Comparison of ENCODE assay signal across 29 mouse cellular contexts in the genomic region with DNA sequence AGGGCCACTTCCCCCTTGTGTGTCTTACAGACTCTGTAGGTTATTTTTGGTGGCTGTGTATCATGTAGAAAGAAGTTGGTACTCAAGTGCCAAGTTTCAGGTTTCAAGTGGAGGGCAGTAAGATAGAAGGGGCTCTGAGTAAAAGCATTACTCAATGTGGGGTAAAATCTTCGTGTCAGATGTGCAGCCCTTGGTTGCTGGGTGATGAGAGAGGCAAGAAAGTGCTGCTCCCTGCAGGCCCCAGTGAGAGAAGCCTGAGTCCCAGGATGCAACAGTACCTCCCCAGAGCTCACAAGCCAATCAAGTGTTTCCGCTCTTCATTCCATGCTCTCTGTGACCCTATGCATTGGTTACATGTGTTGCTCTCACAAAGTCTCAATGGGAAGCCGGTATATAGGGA. TPM values are rescaled to one million over a fixed set of nuclear protein-coding genes. Genes with fewer than 3 reads are reported as not detected.
"Had no signal": no experiment of that assay in that cellular context is flagged by ENCODE, and none has a peak within 500 bp of the region (broad histone marks: within the 10 kb centered on the region; RNA-seq: fewer than 3 reads in every experiment).

No protein-coding gene starts in this region.

- H3K36me3 ChIP-seq: heart, embryonic 10.5 days; heart, embryonic 12.5 days; hindbrain, embryonic 10.5 days; hindbrain, embryonic 12.5 days; intestine, embryonic 15.5 days; limb, embryonic 10.5 days; limb, embryonic 12.5 days; liver, embryonic 13.5 days had no signal

- H3K4me1 ChIP-seq: heart, embryonic 10.5 days; intestine, embryonic 15.5 days; limb, embryonic 12.5 days; liver, embryonic 13.5 days had no signal

- H3K9ac ChIP-seq: heart, embryonic 12.5 days; hindbrain, embryonic 12.5 days; hindbrain, embryonic 14.5 days; intestine, embryonic 15.5 days; limb, embryonic 12.5 days; liver, embryonic 13.5 days had no signal

- H3K27me3 ChIP-seq: heart, embryonic 12.5 days; hindbrain, embryonic 12.5 days; intestine, embryonic 15.5 days; limb, embryonic 12.5 days; liver, embryonic 13.5 days had no signal

- H3K27ac ChIP-seq: gastrocnemius, adult 2 months; heart, embryonic 10.5 days; hindbrain, embryonic 10.5 days; hindbrain, embryonic 12.5 days; hindbrain, embryonic 14.5 days; hindbrain, postnatal 0 days; intestine, embryonic 15.5 days; layer of hippocampus, adult 2 months; left cerebral cortex, adult 2 months; limb, embryonic 10.5 days; limb, embryonic 12.5 days; liver, embryonic 13.5 days had no signal

- DNase-seq: gastrocnemius, adult 2 months; gastrocnemius, postnatal 10 days; gastrocnemius, postnatal 25 days; heart, adult 18-20 months; heart, postnatal 10 days; heart, postnatal 4 days; kidney, adult 18-20 months; kidney, adult 8-10 months; kidney, postnatal 10 days; kidney, postnatal 25 days; kidney, postnatal 4 days; liver; liver, embryonic 13.5 days had no signal

- ATAC-seq: hindbrain, postnatal 0 days; inflammation-experienced regulatory T-cells, adult 6 months; intestine, embryonic 15.5 days; intestine, postnatal 0 days had no signal

- H3K4me2 ChIP-seq: heart, embryonic 12.5 days; hindbrain, embryonic 12.5 days; hindbrain, embryonic 14.5 days; intestine, embryonic 15.5 days; limb, embryonic 12.5 days; liver, embryonic 11.5 days; liver, embryonic 13.5 days had no signal

- H3K4me3 ChIP-seq: gastrocnemius, adult 2 months; heart, embryonic 10.5 days; heart, embryonic 12.5 days; hindbrain, embryonic 10.5 days; hindbrain, embryonic 12.5 days; intestine, embryonic 15.5 days; layer of hippocampus, adult 2 months; left cerebral cortex, adult 2 months; limb, embryonic 10.5 days; limb, embryonic 12.5 days; liver, embryonic 13.5 days had no signal

- H3K9me3 ChIP-seq: heart, embryonic 10.5 days; heart, embryonic 12.5 days; hindbrain, embryonic 10.5 days; hindbrain, embryonic 12.5 days; intestine, embryonic 15.5 days; limb, embryonic 10.5 days; limb, embryonic 12.5 days; liver, embryonic 13.5 days had no signal

RNA-seq across cellular contexts. Expression of gene Chrnb4, which starts 47.5 kb away (rescaled TPM):
- total RNA-seq: gastrocnemius, adult 2 months; granulocyte monocyte progenitor cell, adult 5-6 weeks; heart, postnatal 10 days; heart, postnatal 25 days; left cerebral cortex, adult 2 months had no signal
- polyA plus RNA-seq: inflammation-experienced regulatory T-cells, adult 6 months; limb, embryonic 12.5 days; liver, embryonic 13.5 days had no signal
